ENCODE assay signal across 8 mouse cellular contexts in the genomic region with DNA sequence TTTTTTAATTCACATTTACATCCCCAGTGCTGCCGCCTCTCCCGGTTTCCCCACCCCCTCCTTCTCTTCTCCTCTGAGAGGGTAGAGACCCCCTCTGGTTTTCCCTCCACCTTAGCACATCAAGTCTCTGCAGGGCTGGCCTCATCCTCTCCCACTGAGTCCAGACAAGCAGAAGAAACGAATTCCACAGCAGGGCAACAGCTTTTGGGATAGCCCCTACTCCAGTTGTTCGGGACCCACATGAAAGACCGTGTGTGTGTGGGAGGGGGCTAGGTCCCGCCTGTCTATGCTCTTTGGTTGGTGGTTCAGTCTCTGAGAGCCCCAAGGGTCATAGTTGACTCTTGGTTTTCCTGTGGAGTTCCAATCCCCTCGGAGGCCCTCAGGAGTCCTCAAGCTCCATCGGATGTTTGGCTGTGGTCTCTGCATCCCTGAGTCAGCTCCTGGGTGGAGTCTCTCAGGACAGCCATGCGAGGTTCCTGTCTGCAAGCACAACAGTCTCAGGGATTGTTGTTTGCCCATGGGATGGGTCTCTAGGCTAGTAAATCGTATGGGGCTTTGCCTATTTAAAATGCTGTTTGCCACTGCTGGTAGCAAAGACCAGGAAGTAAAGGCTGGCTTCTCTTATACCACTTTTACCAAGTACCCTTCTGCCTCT. TPM values are rescaled to one million over a fixed set of nuclear protein-coding genes. Genes with fewer than 3 reads are reported as not detected.
DNase-seq lines count a peak whose midpoint lies in the region; ATAC-seq and TF ChIP-seq lines count a peak whose summit lies in the region.

No protein-coding gene starts in this region.

- no peaks in the 10 kb centered on the region for H3K9me3 ChIP-seq in embryonic facial prominence, embryonic 15.5 days (replicated peaks)
- no peaks in the 10 kb centered on the region for H3K9me3 ChIP-seq in hindbrain, postnatal 0 days (ENCODE audit: low read length)

- peaks cover 12% of the 10 kb centered on the region; the same call in 1 of the 2 replicates for H3K36me3 ChIP-seq in embryonic facial prominence, embryonic 15.5 days
- peaks cover 10% of the 10 kb centered on the region for H3K36me3 ChIP-seq in hindbrain, postnatal 0 days (ENCODE audit: insufficient read depth, low read length)

- peak overlapping the region; percentile 50 for H3K9ac ChIP-seq in embryonic facial prominence, embryonic 15.5 days
- H3K9ac ChIP-seq in hindbrain, postnatal 0 days (replicated peaks; ENCODE audit: low read length) = peak overlapping the region; percentile 56

- DNase-seq in left cerebral cortex, adult 2 months (ENCODE audit: extremely low spot score in 1 of 2, low spot score in 2 of 2) = no peak
- no peak for DNase-seq in left cerebral cortex, adult 11 months (ENCODE audit: low spot score)
- DNase-seq in NIH3T3 (ENCODE audit: low read depth) = peak; percentile 24
- DNase-seq in hindbrain, postnatal 0 days (ENCODE audit: low spot score) = no peak
- peak; percentile 19 for DNase-seq in thymus, postnatal 4 days
- DNase-seq in gastrocnemius, postnatal 36 days = no peak

- peak overlapping the region; percentile 75 for H3K4me3 ChIP-seq in left cerebral cortex, adult 2 months
- H3K4me3 ChIP-seq in embryonic facial prominence, embryonic 15.5 days (replicated peaks) = peak overlapping the region; percentile 62
- peak overlapping the region; percentile 70 for H3K4me3 ChIP-seq in hindbrain, postnatal 0 days (ENCODE audit: low read length)

- peaks cover 14% of the 10 kb centered on the region for H3K4me1 ChIP-seq in embryonic facial prominence, embryonic 15.5 days
- peaks cover 10% of the 10 kb centered on the region for H3K4me1 ChIP-seq in hindbrain, postnatal 0 days (ENCODE audit: insufficient read depth, low read length)

- H3K27ac ChIP-seq in left cerebral cortex, adult 2 months = peak overlapping the region; percentile 92
- peak overlapping the region; percentile 92 for H3K27ac ChIP-seq in embryonic facial prominence, embryonic 15.5 days (replicated peaks)
- H3K27ac ChIP-seq in hindbrain, postnatal 0 days = peak overlapping the region; percentile 91

- no peak for TF ChIP-seq CTCF in left cerebral cortex, adult 2 months (IDR thresholded peaks at IDR 0.05)
- no peak for TF ChIP-seq CTCF in hindbrain, postnatal 0 days (IDR thresholded peaks at IDR 0.05; ENCODE audit: low read depth)

- WGBS in embryonic facial prominence, embryonic 15.5 days = 20% methylated on average over 10 of the region's 10 CpGs
- 28% methylated on average over 10 of the region's 10 CpGs for WGBS in hindbrain, postnatal 0 days

- intact Hi-C loops in left cerebral cortex, adult 2 months (cut with DNase I) = loop anchor here (2.0 kb wide), 1 partner anchor 26 kb away; a partner anchor contains a TSS
- intact Hi-C loops in gastrocnemius, postnatal 36 days (cut with DNase I) = loop anchor here (5.0 kb wide), 1 partner anchor 84 kb away; no protein-coding TSS in a partner anchor

- H3K27me3 ChIP-seq in embryonic facial prominence, embryonic 15.5 days = no peaks in the 10 kb centered on the region; the same call in 1 of the 2 replicates
- no peaks in the 10 kb centered on the region for H3K27me3 ChIP-seq in hindbrain, postnatal 0 days (ENCODE audit: insufficient read depth, low read length)

- ATAC-seq in embryonic facial prominence, embryonic 15.5 days (ENCODE audit: insufficient number of reproducible peaks, low FRiP score, low TSS enrichment, low read depth) = peak; percentile 25; the same call in 1 of the 2 replicates
- ATAC-seq in hindbrain, postnatal 0 days = peak; percentile 62
- ATAC-seq in megakaryocyte, adult 5-6 weeks (ENCODE audit: poor library complexity, severe bottlenecking) = 0 out of 2 replicates have a peak, but pooled peaks have one; percentile 4

- H3K4me2 ChIP-seq in embryonic facial prominence, embryonic 15.5 days (replicated peaks) = peak overlapping the region; percentile 74
- H3K4me2 ChIP-seq in hindbrain, postnatal 0 days (ENCODE audit: low read depth, low read length) = peak overlapping the region; percentile 66

RNA-seq across cellular contexts. Expression of a gene that starts 0.7 kb away (rescaled TPM):
- 10 to 100 TPM; 14.1 to 20.8 TPM for total RNA-seq in left cerebral cortex, adult 2 months (2021)
- 76.8 and 84.3 TPM in 2 replicates for polyA plus RNA-seq in embryonic facial prominence, embryonic 15.5 days (2015; fragmentation: Nextera tagmentation; extraction: Ambion mirVana)
- total RNA-seq in hindbrain, postnatal 0 days (2014; rRNA removed) = 27.4 and 29.9 TPM in 2 replicates
- polyA plus RNA-seq in hindbrain, postnatal 0 days (2015; fragmentation: Nextera tagmentation; extraction: Ambion mirVana) = 50.4 and 55.3 TPM in 2 replicates
- 84.7 and 92.6 TPM in 2 replicates for total RNA-seq in megakaryocyte, adult 5-6 weeks (2015)
- 87.4 and 98.8 TPM in 2 replicates for total RNA-seq in megakaryocyte, adult 5-6 weeks (2017)
- 1 to 10 TPM; 8.0 to 9.4 TPM for total RNA-seq in gastrocnemius, postnatal 36 days (2021)

RNA-seq across cellular contexts. Expression of a gene that starts 26.6 kb away (rescaled TPM):
- 100 to 1,000 TPM; 191 to 223 TPM for total RNA-seq in left cerebral cortex, adult 2 months (2021)
- polyA plus RNA-seq in embryonic facial prominence, embryonic 15.5 days (2015; fragmentation: Nextera tagmentation; extraction: Ambion mirVana) = 577 and 601 TPM in 2 replicates
- total RNA-seq in hindbrain, postnatal 0 days (2014; rRNA removed) = 376 and 481 TPM in 2 replicates
- 922 and 930 TPM in 2 replicates for polyA plus RNA-seq in hindbrain, postnatal 0 days (2015; fragmentation: Nextera tagmentation; extraction: Ambion mirVana)
- total RNA-seq in megakaryocyte, adult 5-6 weeks (2015) = 721 and 749 TPM in 2 replicates
- 791 and 811 TPM in 2 replicates for total RNA-seq in megakaryocyte, adult 5-6 weeks (2017)
- total RNA-seq in gastrocnemius, postnatal 36 days (2021) = 100 to 1,000 TPM; 503 to 580 TPM

Comparison
In these comparisons a context has a peak if more than half of its experiments do, and no peak if none do; other contexts are left out.
1. DNase-seq: peak in NIH3T3 (single experiment) and thymus, postnatal 4 days (single experiment); none in left cerebral cortex, adult 2 months (0 of 2), left cerebral cortex, adult 11 months (single experiment), hindbrain, postnatal 0 days (single experiment) and gastrocnemius, postnatal 36 days (0 of 2).
2. ATAC-seq: peak in every context shown above with its lines; median percentile 62 in hindbrain, postnatal 0 days; 25 in embryonic facial prominence, embryonic 15.5 days; 4 in megakaryocyte, adult 5-6 weeks.
3. Peak in every context shown above with its lines, with median percentiles within 50 percentile points of each other: H3K27ac ChIP-seq and H3K4me3 ChIP-seq.